Mouse (Mus musculus): ENCODE data around the gene Rnf217. TPM values are rescaled to one million over a fixed set of nuclear protein-coding genes. Genes with fewer than 3 reads are reported as not detected.

Rnf217 gene
- total RNA-seq (2023): not detected

DNA sequence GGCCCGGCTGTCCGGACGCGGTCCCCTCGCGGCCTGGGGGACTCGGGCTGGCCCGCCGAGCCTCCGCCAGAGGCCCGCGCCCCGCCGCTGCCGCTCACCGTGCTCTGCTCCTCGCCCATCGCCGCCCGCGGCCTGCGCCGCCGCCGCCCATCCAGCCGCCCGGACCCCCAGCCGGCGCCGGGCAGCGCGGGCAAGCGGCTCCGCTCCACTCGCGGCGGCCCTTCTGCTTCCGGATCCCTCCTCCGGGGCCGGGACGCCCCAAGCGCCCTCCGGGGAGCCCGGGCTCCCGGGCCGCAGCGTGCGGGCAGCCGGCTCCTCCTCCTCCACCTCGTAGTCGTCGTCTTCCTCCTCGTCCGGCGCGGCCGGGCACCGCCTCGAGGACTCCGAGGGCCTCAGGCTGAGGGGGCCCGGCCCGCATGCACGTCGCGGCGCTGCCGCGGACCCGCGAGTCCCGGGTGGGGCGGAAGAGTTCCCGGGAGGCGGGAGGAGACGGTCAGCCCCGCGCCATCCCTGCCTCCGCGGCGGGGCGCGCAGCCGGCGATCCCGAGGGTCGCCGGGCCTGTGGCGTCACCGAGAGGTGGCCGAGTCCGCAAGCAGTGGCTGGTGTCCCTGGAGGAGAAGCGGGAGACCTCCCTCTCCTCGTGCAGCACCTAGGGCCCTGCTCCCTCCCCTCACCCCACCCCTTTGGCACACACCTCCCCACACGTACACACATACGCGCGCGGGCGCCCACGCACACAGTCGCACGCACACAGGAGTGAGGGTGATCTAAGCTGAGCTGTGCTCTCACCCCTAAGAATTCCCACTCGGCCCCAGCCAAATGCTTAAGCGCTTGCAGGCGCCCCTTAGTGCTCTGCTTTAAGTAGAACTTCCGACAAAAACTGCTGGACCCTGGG, at the start of gene Rnf217:
TSS of gene Rnf217 (minus strand) at position 119 of the 896 bp plus-strand sequence.

DNA sequence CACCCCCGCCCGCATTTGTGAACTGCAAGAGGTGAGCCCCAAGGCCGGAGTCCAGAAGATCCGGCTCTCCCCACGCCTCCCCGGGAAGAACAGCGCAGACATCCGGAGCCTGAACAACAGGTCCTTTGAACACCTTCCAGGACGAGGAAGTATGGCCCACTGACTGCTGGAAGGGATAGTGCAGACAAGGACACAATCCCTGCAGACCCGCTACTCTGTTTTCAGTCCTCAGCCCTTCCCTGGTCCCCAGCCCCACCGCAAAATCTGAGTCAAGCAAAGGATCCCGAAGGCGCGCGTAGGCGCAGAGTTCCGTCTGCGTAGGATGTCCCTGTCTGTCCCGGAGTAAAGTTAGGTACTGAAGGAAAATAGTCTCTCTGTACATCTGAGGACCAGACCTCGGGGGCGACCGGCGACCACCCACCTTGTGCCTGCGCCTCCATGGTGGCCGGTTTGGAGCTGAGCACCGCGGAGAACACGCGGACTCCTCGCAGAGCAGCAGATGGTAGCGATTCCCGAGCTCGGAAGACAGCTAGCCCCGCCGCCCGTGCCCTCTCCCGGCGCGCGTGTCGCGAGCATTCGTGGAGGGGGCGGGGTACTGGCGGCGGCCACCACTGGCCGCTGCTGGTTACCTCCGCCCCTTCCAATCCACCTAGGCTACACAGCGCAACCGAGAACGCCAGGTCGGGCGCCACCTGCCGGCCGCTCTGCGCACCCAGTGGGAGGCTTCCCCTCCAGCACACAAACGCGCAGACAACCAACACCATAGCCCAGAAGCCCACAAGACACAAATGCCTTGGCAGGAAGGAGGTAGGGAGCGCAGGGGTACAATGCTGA, 163.5 kb downstream of the Rnf217 start, which contains the start of gene Tpd52l1:
TSS of gene Tpd52l1 (minus strand) at position 668 of the 834 bp plus-strand sequence.

Other genes starting within 250 kb of the Rnf217 start
- gene Tpd52l1, start 163.2 kb downstream of the Rnf217 start, total RNA-seq (2023): not detected